Mouse (Mus musculus) E14TG2a.4 (cell line): ENCODE data around the gene Onecut1.

Experiments
- CTCF ChIP-seq: conservative IDR thresholded peaks from 2 replicates; pipeline ENCODE4 v1.5.1; 2014; ENCODE audit warnings: low read length
- NANOG ChIP-seq: IDR thresholded peaks from 2 replicates; pipeline ENCODE4 v1.6.1; 2014; ENCODE audit warnings: borderline replicate concordance, low read length, mixed read lengths

DNA sequence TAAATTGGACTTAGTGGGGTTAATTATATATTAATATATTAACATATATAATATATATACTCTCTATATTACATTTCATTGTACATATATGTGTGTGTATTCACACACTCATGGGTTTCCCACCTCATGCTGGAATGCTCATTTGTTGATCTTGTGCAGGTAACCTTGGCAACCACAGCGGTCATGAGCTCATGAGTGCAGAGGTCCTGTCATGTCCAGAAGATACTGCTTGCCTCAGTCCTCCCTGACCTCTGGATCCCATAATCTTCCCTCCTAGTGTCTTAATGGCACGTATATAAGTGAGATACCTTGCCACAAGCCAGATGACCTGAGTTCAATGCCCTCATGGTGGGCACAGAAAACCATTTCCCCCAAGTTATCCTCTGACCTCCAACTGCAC, 16.0 kb downstream of the Onecut1 start:
- no peak for TF ChIP-seq CTCF
- TF ChIP-seq NANOG: no peak
